Mouse (Mus musculus): ENCODE measurements around the gene Catsperz. TPM values are rescaled to one million over a fixed set of nuclear protein-coding genes. Genes with fewer than 3 reads are reported as not detected.

Catsperz gene
- total and polyA plus RNA-seq, 2 experiments from 2014 or later = 2.2 TPM; not detected in 1

- Histone ChIP-seq H3K9me3 (replicated peaks; ENCODE audit: control insufficient read depth, low read length) (no peaks in the 10 kb centered on the region), H3K27me3 (ENCODE audit: control insufficient read depth, insufficient read depth, low read length) (no peaks in the 10 kb centered on the region), H3K36me3 (replicated peaks; ENCODE audit: control insufficient read depth, insufficient read depth, low read length) (peaks cover 14% of the 10 kb centered on the region), H3K4me1 (ENCODE audit: control insufficient read depth, insufficient read depth) (peaks cover 14% of the 10 kb centered on the region), H3K27ac (ENCODE audit: low read depth) (no peak overlapping the region), H3K4me2 (ENCODE audit: low read depth, low read length) (no peak overlapping the region), H3K4me3 (ENCODE audit: low read depth, low read length) (no peak overlapping the region), H3K9ac (replicated peaks; ENCODE audit: low read depth, low read length) (no peak overlapping the region)
- TF ChIP-seq CTCF (IDR thresholded peaks at IDR 0.05; ENCODE audit: low read depth) (no peak), EP300 (IDR thresholded peaks at IDR 0.05; ENCODE audit: low read depth) (no peak)
- ATAC-seq (ENCODE audit: insufficient read depth, low read depth) (no peak), DNase-seq (ENCODE audit: low spot score) (no peak)
- 95% methylated on average over 4 of the region's 4 CpGs for whole genome bisulfite sequencing
Measured at GRCm38 (mm10) chr19:6918321-6918720, 6.9 kb downstream of the Catsperz start.

- no peak overlapping the region for H3K9ac ChIP-seq (replicated peaks; ENCODE audit: low read depth, low read length)
- DNase-seq (ENCODE audit: low spot score) (no peak), ATAC-seq (ENCODE audit: insufficient read depth, low read depth) (no peak)
- no peaks in the 10 kb centered on the region for H3K9me3 ChIP-seq (replicated peaks; ENCODE audit: control insufficient read depth, low read length)
- 73% methylated on average over 4 of the region's 4 CpGs for WGBS
- H3K4me3 ChIP-seq (ENCODE audit: low read depth, low read length) = no peak overlapping the region
- no peak for TF ChIP-seq EP300 (IDR thresholded peaks at IDR 0.05; ENCODE audit: low read depth)
- TF ChIP-seq CTCF (IDR thresholded peaks at IDR 0.05; ENCODE audit: low read depth) = no peak
- peaks cover 9% of the 10 kb centered on the region for H3K4me1 ChIP-seq (ENCODE audit: control insufficient read depth, insufficient read depth)
- H3K27ac ChIP-seq (ENCODE audit: low read depth) = no peak overlapping the region
- H3K4me2 ChIP-seq (ENCODE audit: low read depth, low read length) = no peak overlapping the region
- peaks cover 32% of the 10 kb centered on the region for H3K36me3 ChIP-seq (replicated peaks; ENCODE audit: control insufficient read depth, insufficient read depth, low read length)
- H3K27me3 ChIP-seq (ENCODE audit: control insufficient read depth, insufficient read depth, low read length) = no peaks in the 10 kb centered on the region
Measured at GRCm38 (mm10) chr19:6916496-6916895, 8.7 kb downstream of the Catsperz start.

GRCm38 (mm10) chr19:6915276-6915675 is 9.9 kb downstream of the Catsperz start:
- no peak overlapping the region for H3K27ac ChIP-seq (ENCODE audit: low read depth)

GRCm38 (mm10) chr19:6914540-6914939 is 10.6 kb downstream of the Catsperz start:
- Histone ChIP-seq H3K4me3 (ENCODE audit: low read depth, low read length) (no peak overlapping the region), H3K36me3 (replicated peaks; ENCODE audit: control insufficient read depth, insufficient read depth, low read length) (peaks cover 38% of the 10 kb centered on the region), H3K27ac (ENCODE audit: low read depth) (no peak overlapping the region), H3K27me3 (ENCODE audit: control insufficient read depth, insufficient read depth, low read length) (no peaks in the 10 kb centered on the region), H3K9me3 (replicated peaks; ENCODE audit: control insufficient read depth, low read length) (no peaks in the 10 kb centered on the region), H3K4me1 (ENCODE audit: control insufficient read depth, insufficient read depth) (no peaks in the 10 kb centered on the region), H3K9ac (replicated peaks; ENCODE audit: low read depth, low read length) (no peak overlapping the region), H3K4me2 (ENCODE audit: low read depth, low read length) (no peak overlapping the region)
- 93% methylated on average over 9 of the region's 9 CpGs for WGBS
- no peak for DNase-seq (ENCODE audit: low spot score)
- TF ChIP-seq EP300 (IDR thresholded peaks at IDR 0.05; ENCODE audit: low read depth) (no peak), CTCF (IDR thresholded peaks at IDR 0.05; ENCODE audit: low read depth) (no peak)
- no peak for ATAC-seq (ENCODE audit: insufficient read depth, low read depth)

More at GRCm38 (mm10) chr19:6915276-6915675, 9.9 kb downstream of the Catsperz start:
- H3K4me1 ChIP-seq (ENCODE audit: control insufficient read depth, insufficient read depth) = peaks cover 6% of the 10 kb centered on the region
- no peaks in the 10 kb centered on the region for H3K9me3 ChIP-seq (replicated peaks; ENCODE audit: control insufficient read depth, low read length)
- peaks cover 38% of the 10 kb centered on the region for H3K36me3 ChIP-seq (replicated peaks; ENCODE audit: control insufficient read depth, insufficient read depth, low read length)
- 41% methylated on average over 4 of the region's 4 CpGs for WGBS
- no peak overlapping the region for H3K9ac ChIP-seq (replicated peaks; ENCODE audit: low read depth, low read length)
- H3K4me2 ChIP-seq (ENCODE audit: low read depth, low read length) = no peak overlapping the region
- no peak for ATAC-seq (ENCODE audit: insufficient read depth, low read depth)
- TF ChIP-seq CTCF (IDR thresholded peaks at IDR 0.05; ENCODE audit: low read depth) (no peak), EP300 (IDR thresholded peaks at IDR 0.05; ENCODE audit: low read depth) (no peak)
- H3K27me3 ChIP-seq (ENCODE audit: control insufficient read depth, insufficient read depth, low read length) = no peaks in the 10 kb centered on the region
- no peak overlapping the region for H3K4me3 ChIP-seq (ENCODE audit: low read depth, low read length)
- DNase-seq (ENCODE audit: low spot score) = no peak

GRCm38 (mm10) chr19:6913991-6914390 is 11.2 kb downstream of the Catsperz start:
- 75% methylated on average over 11 of the region's 11 CpGs for WGBS
- DNase-seq (ENCODE audit: low spot score) (no peak), ATAC-seq (ENCODE audit: insufficient read depth, low read depth) (no peak)
- no peaks in the 10 kb centered on the region for H3K9me3 ChIP-seq (replicated peaks; ENCODE audit: control insufficient read depth, low read length)
- no peak overlapping the region for H3K4me2 ChIP-seq (ENCODE audit: low read depth, low read length)
- H3K36me3 ChIP-seq (replicated peaks; ENCODE audit: control insufficient read depth, insufficient read depth, low read length) = peaks cover 38% of the 10 kb centered on the region
- no peaks in the 10 kb centered on the region for H3K27me3 ChIP-seq (ENCODE audit: control insufficient read depth, insufficient read depth, low read length)
- no peak for TF ChIP-seq EP300 (IDR thresholded peaks at IDR 0.05; ENCODE audit: low read depth)
- TF ChIP-seq CTCF (IDR thresholded peaks at IDR 0.05; ENCODE audit: low read depth) = no peak
- H3K4me1 ChIP-seq (ENCODE audit: control insufficient read depth, insufficient read depth) = no peaks in the 10 kb centered on the region
- H3K27ac ChIP-seq (ENCODE audit: low read depth) = no peak overlapping the region
- H3K4me3 ChIP-seq (ENCODE audit: low read depth, low read length) = no peak overlapping the region
- no peak overlapping the region for H3K9ac ChIP-seq (replicated peaks; ENCODE audit: low read depth, low read length)

GRCm38 (mm10) chr19:6913036-6913435 is 12.1 kb downstream of the Catsperz start:
- Histone ChIP-seq H3K4me3 (ENCODE audit: low read depth, low read length) (no peak overlapping the region), H3K4me1 (ENCODE audit: control insufficient read depth, insufficient read depth) (peaks cover 7% of the 10 kb centered on the region), H3K36me3 (replicated peaks; ENCODE audit: control insufficient read depth, insufficient read depth, low read length) (peaks cover 30% of the 10 kb centered on the region), H3K4me2 (ENCODE audit: low read depth, low read length) (no peak overlapping the region), H3K9ac (replicated peaks; ENCODE audit: low read depth, low read length) (no peak overlapping the region), H3K27me3 (ENCODE audit: control insufficient read depth, insufficient read depth, low read length) (no peaks in the 10 kb centered on the region), H3K9me3 (replicated peaks; ENCODE audit: control insufficient read depth, low read length) (no peaks in the 10 kb centered on the region), H3K27ac (ENCODE audit: low read depth) (no peak overlapping the region)
- 77% methylated on average over 6 of the region's 6 CpGs for WGBS
- DNase-seq (ENCODE audit: low spot score) (no peak), ATAC-seq (ENCODE audit: insufficient read depth, low read depth) (no peak)
- TF ChIP-seq EP300 (IDR thresholded peaks at IDR 0.05; ENCODE audit: low read depth) (no peak), CTCF (IDR thresholded peaks at IDR 0.05; ENCODE audit: low read depth) (no peak)
